Mouse (Mus musculus) testis, adult 2 months (tissue): ENCODE results near the gene Erc2.

Experiments used
- CTCF ChIP-seq: fragments of 200-500 bp; IDR thresholded peaks from 2 replicates; pipeline ENCODE4 v1.5.1; 2012; ENCODE audit warnings: low read depth, mild to moderate bottlenecking, inconsistent platforms, low read length, moderate library complexity; ENCODE audit not compliant: control insufficient read depth, insufficient read depth, insufficient replicate concordance
- POLR2A ChIP-seq: fragments of 200-500 bp; IDR thresholded peaks from 2 replicates; pipeline ENCODE4 v1.6.1; 2012; ENCODE audit warnings: low read depth, mild to moderate bottlenecking, inconsistent platforms, low read length, moderate library complexity; ENCODE audit not compliant: control insufficient read depth

DNA sequence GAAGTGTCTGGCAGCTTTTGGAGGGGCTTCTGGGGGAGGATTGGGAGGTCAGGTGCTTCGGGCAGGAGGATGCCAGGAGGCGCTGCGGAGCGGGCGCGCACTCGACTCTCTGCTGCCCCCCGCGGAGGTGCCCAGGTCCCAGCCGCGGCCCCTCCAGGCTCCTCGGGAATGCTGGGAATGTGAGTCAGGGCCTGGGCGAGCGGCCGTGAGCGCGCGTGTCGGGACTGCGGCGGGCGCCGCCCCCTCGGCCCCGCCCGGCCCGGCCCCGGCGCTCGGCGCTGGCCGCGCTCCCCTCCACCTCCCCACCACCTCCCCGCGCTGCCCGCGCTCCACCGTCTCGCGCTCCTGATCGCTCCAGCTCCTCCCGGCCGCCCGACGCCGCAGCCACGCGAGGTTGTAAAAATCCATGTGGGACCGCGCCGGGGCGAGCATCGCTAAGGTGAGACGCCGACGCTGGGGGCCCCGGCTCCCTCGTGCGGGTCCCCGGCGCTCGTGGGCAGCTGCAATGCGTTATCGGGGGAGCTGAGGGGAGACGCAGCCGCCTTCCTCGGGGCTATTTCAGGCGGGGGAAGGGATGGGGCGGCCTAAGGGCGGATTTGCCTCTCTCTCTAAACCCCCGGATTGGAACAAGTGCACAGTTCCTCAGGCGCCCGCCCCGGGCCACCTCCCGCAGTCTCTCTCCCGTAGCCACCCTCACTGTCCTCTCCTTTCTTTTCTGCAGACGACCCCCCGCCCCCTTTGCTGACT, at the start of gene Erc2:
- TF ChIP-seq POLR2A (no peak), CTCF (no peak)
